Mouse (Mus musculus) CH12.LX (cell line): ENCODE results near the gene Mfsd4b1. TPM values are rescaled to one million over a fixed set of nuclear protein-coding genes. Genes with fewer than 3 reads are reported as not detected.

ENCODE experiments used
- DNase-seq: peaks from one replicate; pipeline ENCODE4 v3.0.0-alpha.2; 2013; ENCODE audit errors: extremely low read depth
- H3K27ac ChIP-seq: 2 replicates; pipeline ENCODE4 v1.5.1; 2012; ENCODE audit warnings: low read depth, mild to moderate bottlenecking, control low read depth, moderate library complexity; ENCODE audit not compliant: insufficient read depth
- H3K27me3 ChIP-seq: replicated peaks from 2 replicates; pipeline ENCODE3; 2012; ENCODE audit warnings: inconsistent platforms
- H3K36me3 ChIP-seq, 2 experiments: replicated peaks in 1 of 2; 2 replicates each; pipeline versions ENCODE3 to v1.6.1; 2012; ENCODE audit warnings: inconsistent platforms in 1 of 2, low read length in 1 of 2, mild to moderate bottlenecking in 1 of 2, mixed read lengths in 1 of 2, moderate library complexity in 1 of 2; ENCODE audit not compliant: control insufficient read depth in 1 of 2, insufficient read depth in 1 of 2
- H3K4me1 ChIP-seq, 2 experiments: 2 replicates each; pipeline ENCODE4 v1.6.1; 2012; ENCODE audit warnings: inconsistent platforms in 1 of 2, moderate library complexity in 1 of 2; ENCODE audit not compliant: insufficient read depth in 2 of 2, control insufficient read depth in 1 of 2
- H3K4me2 ChIP-seq: 2 replicates; pipeline ENCODE4 v1.6.1; 2012; ENCODE audit warnings: low read depth, mild to moderate bottlenecking, control low read depth; ENCODE audit not compliant: poor library complexity, insufficient read depth, severe bottlenecking
- H3K4me3 ChIP-seq, 3 experiments: fragments of 150-350 bp in 1 of 3; sonication (generic) in 1 of 3; replicated peaks in 1 of 3; 2 replicates each; pipeline versions ENCODE3 to v1.5.1; 2011 to 2012; ENCODE audit warnings: low read depth in 2 of 3, low read length in 2 of 3, mild to moderate bottlenecking in 2 of 3, moderate library complexity in 2 of 3, control low read depth in 1 of 3, improper control_type of control experiment in 1 of 3, inconsistent platforms in 1 of 3, mixed read lengths in 1 of 3; ENCODE audit not compliant: poor library complexity in 1 of 3
- H3K79me2 ChIP-seq: replicated peaks from 2 replicates; pipeline ENCODE4 v1.6.1; 2012; ENCODE audit warnings: mild to moderate bottlenecking, moderate library complexity; ENCODE audit not compliant: control insufficient read depth, poor library complexity, insufficient read depth, severe bottlenecking; ENCODE audit errors: extremely low read depth
- H3K9ac ChIP-seq: 2 replicates; pipeline ENCODE4 v1.6.1; 2012; ENCODE audit warnings: low read depth, mild to moderate bottlenecking, control low read depth, moderate library complexity; ENCODE audit not compliant: insufficient read depth
- H3K9me3 ChIP-seq: replicated peaks from 2 replicates; pipeline ENCODE3; 2012; ENCODE audit warnings: low read length, inconsistent platforms, mixed read lengths
- BHLHE40 ChIP-seq: IDR thresholded peaks from 2 replicates; pipeline ENCODE4 v1.6.1; 2011; ENCODE audit warnings: mild to moderate bottlenecking, low read depth, low read length, improper control_type of control experiment
- CHD2 ChIP-seq: IDR thresholded peaks from 2 replicates; pipeline ENCODE4 v1.6.1; 2011; ENCODE audit warnings: low read length, improper control_type of control experiment
- CTCF ChIP-seq, 2 experiments: IDR thresholded peaks in 1 of 2; conservative IDR thresholded peaks in 1 of 2; 2 replicates each; pipeline ENCODE4 v1.5.1; 2011 to 2012; ENCODE audit warnings: low read depth in 2 of 2, low read length in 2 of 2, improper control_type of control experiment in 1 of 2, inconsistent platforms in 1 of 2, mild to moderate bottlenecking in 1 of 2, moderate library complexity in 1 of 2
- E2F4 ChIP-seq: IDR thresholded peaks from 2 replicates; pipeline ENCODE4 v1.6.1; 2011; ENCODE audit warnings: low read depth, low read length, improper control_type of control experiment; ENCODE audit not compliant: insufficient replicate concordance
- EP300 ChIP-seq: IDR thresholded peaks from 2 replicates; pipeline ENCODE4 v1.6.1; 2011; ENCODE audit warnings: low read length, improper control_type of control experiment
- ETS1 ChIP-seq: conservative IDR thresholded peaks from 2 replicates; pipeline ENCODE4 v1.6.1; 2012; ENCODE audit warnings: low read depth, mild to moderate bottlenecking, inconsistent platforms, low read length, improper control_type of control experiment, moderate library complexity
- GABPA ChIP-seq: IDR thresholded peaks from 2 replicates; pipeline ENCODE4 v1.6.1; 2012; ENCODE audit warnings: low read depth, low read length, improper control_type of control experiment, inconsistent platforms; ENCODE audit not compliant: insufficient replicate concordance
- HCFC1 ChIP-seq: IDR thresholded peaks from 2 replicates; pipeline ENCODE4 v1.6.1; 2012; ENCODE audit warnings: low read depth, mild to moderate bottlenecking, inconsistent platforms, low read length, improper control_type of control experiment
- IRF4 ChIP-seq: IDR thresholded peaks from 2 replicates; pipeline ENCODE4 v1.6.1; 2014; ENCODE audit warnings: low read depth, mild to moderate bottlenecking, inconsistent platforms, low read length, improper control_type of control experiment
- JUN ChIP-seq: IDR thresholded peaks from 2 replicates; pipeline ENCODE4 v1.6.1; 2011; ENCODE audit warnings: low read depth, mild to moderate bottlenecking, low read length, improper control_type of control experiment, moderate library complexity; ENCODE audit not compliant: insufficient read depth
- KAT2A ChIP-seq: IDR thresholded peaks from 2 replicates; pipeline ENCODE4 v1.6.1; 2012; ENCODE audit warnings: low read length, improper control_type of control experiment, inconsistent platforms; ENCODE audit not compliant: insufficient replicate concordance
- MAFK ChIP-seq: IDR thresholded peaks from 2 replicates; pipeline ENCODE4 v1.6.1; 2011; ENCODE audit warnings: low read length, improper control_type of control experiment; ENCODE audit not compliant: insufficient replicate concordance
- MAX ChIP-seq: IDR thresholded peaks from 2 replicates; pipeline ENCODE4 v1.6.1; 2011; ENCODE audit warnings: low read length, improper control_type of control experiment
- MAZ ChIP-seq: IDR thresholded peaks from 2 replicates; pipeline ENCODE4 v1.6.1; 2012; ENCODE audit warnings: low read depth, mild to moderate bottlenecking, inconsistent platforms, low read length, improper control_type of control experiment, moderate library complexity
- MEF2A ChIP-seq: IDR thresholded peaks from 2 replicates; pipeline ENCODE4 v1.6.1; 2014; ENCODE audit warnings: low read depth, mild to moderate bottlenecking, inconsistent platforms, low read length, improper control_type of control experiment, borderline replicate concordance
- MXI1 ChIP-seq: IDR thresholded peaks from 2 replicates; pipeline ENCODE4 v1.6.1; 2011; ENCODE audit warnings: mild to moderate bottlenecking, low read depth, low read length, improper control_type of control experiment
- MYC ChIP-seq: IDR thresholded peaks from 2 replicates; pipeline ENCODE4 v1.6.1; 2011; ENCODE audit warnings: low read depth, mild to moderate bottlenecking, improper control_type of control experiment, low read length
- NELFE ChIP-seq: IDR thresholded peaks from 2 replicates; pipeline ENCODE4 v1.6.1; 2011; ENCODE audit warnings: low read depth, low read length, improper control_type of control experiment
- NRF1 ChIP-seq: IDR thresholded peaks from 2 replicates; pipeline ENCODE4 v1.6.1; 2014; ENCODE audit warnings: low read depth, mild to moderate bottlenecking, inconsistent platforms, low read length, improper control_type of control experiment, moderate library complexity
- PAX5 ChIP-seq: IDR thresholded peaks from 2 replicates; pipeline ENCODE4 v1.6.1; 2012; ENCODE audit warnings: low read length, inconsistent platforms, mixed read lengths
- POLR2A ChIP-seq: IDR thresholded peaks from 2 replicates; pipeline ENCODE4 v1.6.1; 2011; ENCODE audit warnings: low read depth, mild to moderate bottlenecking, improper control_type of control experiment, low read length
- POLR2AphosphoS2 ChIP-seq: IDR thresholded peaks from 2 replicates; pipeline ENCODE4 v1.6.1; 2011; ENCODE audit warnings: low read depth, low read length, improper control_type of control experiment
- RAD21 ChIP-seq: IDR thresholded peaks from 2 replicates; pipeline ENCODE4 v1.6.1; 2011; ENCODE audit warnings: low read depth, mild to moderate bottlenecking, low read length, improper control_type of control experiment, moderate library complexity
- RCOR1 ChIP-seq: conservative IDR thresholded peaks from 2 replicates; pipeline ENCODE4 v1.6.1; 2012; ENCODE audit warnings: low read depth, mild to moderate bottlenecking, inconsistent platforms, low read length, improper control_type of control experiment
- SIN3A ChIP-seq: IDR thresholded peaks from 2 replicates; pipeline ENCODE4 v1.6.1; 2012; ENCODE audit warnings: low read length, improper control_type of control experiment, inconsistent platforms
- SMC3 ChIP-seq: IDR thresholded peaks from 2 replicates; pipeline ENCODE4 v1.6.1; 2011; ENCODE audit warnings: low read depth, low read length, improper control_type of control experiment
- TBP ChIP-seq: conservative IDR thresholded peaks from 2 replicates; pipeline ENCODE4 v1.6.1; 2011; ENCODE audit warnings: low read depth, low read length, improper control_type of control experiment
- TCF12 ChIP-seq: IDR thresholded peaks from 2 replicates; pipeline ENCODE4 v1.6.1; 2014; ENCODE audit warnings: low read depth, mild to moderate bottlenecking, inconsistent platforms, low read length, improper control_type of control experiment
- UBTF ChIP-seq: IDR thresholded peaks from 2 replicates; pipeline ENCODE4 v1.6.1; 2012; ENCODE audit warnings: low read depth, mild to moderate bottlenecking, inconsistent platforms, low read length, improper control_type of control experiment, moderate library complexity
- USF1 ChIP-seq: IDR thresholded peaks from 2 replicates; pipeline ENCODE4 v1.6.1; 2014; ENCODE audit warnings: low read depth, mild to moderate bottlenecking, inconsistent platforms, low read length, improper control_type of control experiment
- USF2 ChIP-seq: conservative IDR thresholded peaks from 2 replicates; pipeline ENCODE4 v1.6.1; 2011; ENCODE audit warnings: low read depth, low read length, improper control_type of control experiment
- ZC3H11A ChIP-seq: IDR thresholded peaks from 2 replicates; pipeline ENCODE4 v1.6.1; 2012; ENCODE audit warnings: low read depth, mild to moderate bottlenecking, inconsistent platforms, low read length, improper control_type of control experiment
- ZKSCAN1 ChIP-seq: IDR thresholded peaks from 2 replicates; pipeline ENCODE4 v1.6.1; 2012; ENCODE audit warnings: low read depth, inconsistent platforms, low read length, improper control_type of control experiment, borderline replicate concordance
- ZMIZ1 ChIP-seq: IDR thresholded peaks from 2 replicates; pipeline ENCODE4 v1.6.1; 2012; ENCODE audit warnings: low read depth, mild to moderate bottlenecking, inconsistent platforms, low read length, improper control_type of control experiment
- ZNF384 ChIP-seq: IDR thresholded peaks from 2 replicates; pipeline ENCODE4 v1.6.1; 2012; ENCODE audit warnings: low read depth, low read length, improper control_type of control experiment, inconsistent platforms
- dilution Hi-C: fragments of 300-500 bp; cut with MboI; formaldehyde crosslinking; loops from 2 replicates; pipeline ENCODE4 v1.14.3; 2020; ENCODE audit warnings: low sequenced_read_pairs; ENCODE audit not compliant: extremely low pct_unique_long_range_greater_than_20kb, extremely low pct_ligation_motif_present
- in situ Hi-C: fragments of 300-500 bp; cut with MboI; formaldehyde crosslinking; loops from 3 replicates; pipeline ENCODE4 v1.14.3; 2019; ENCODE audit warnings: low sequenced_read_pairs, low pct_ligation_motif_present, low pct_unique_long_range_greater_than_20kb, mixed read lengths
- polyA plus RNA-seq: library from polyadenylated mRNA; unstranded; fragments of >175 nt; gene quantifications from 2 replicates; pipeline ENCODE4 v1.2.1, GENCODE M21; 2012; ENCODE audit warnings: low read depth; ENCODE audit not compliant: insufficient read length
- total RNA-seq, 2 experiments: library from RNA; depleted of rRNA; stranded (reverse); fragments of 300-350 nt in 1 of 2; fragments of >200 nt in 1 of 2; gene quantifications; 2 replicates each; pipeline ENCODE4 v1.2.3; 2012 to 2014

The Mfsd4b1 gene
- total and polyA plus RNA-seq, 3 experiments = not detected

DNA sequence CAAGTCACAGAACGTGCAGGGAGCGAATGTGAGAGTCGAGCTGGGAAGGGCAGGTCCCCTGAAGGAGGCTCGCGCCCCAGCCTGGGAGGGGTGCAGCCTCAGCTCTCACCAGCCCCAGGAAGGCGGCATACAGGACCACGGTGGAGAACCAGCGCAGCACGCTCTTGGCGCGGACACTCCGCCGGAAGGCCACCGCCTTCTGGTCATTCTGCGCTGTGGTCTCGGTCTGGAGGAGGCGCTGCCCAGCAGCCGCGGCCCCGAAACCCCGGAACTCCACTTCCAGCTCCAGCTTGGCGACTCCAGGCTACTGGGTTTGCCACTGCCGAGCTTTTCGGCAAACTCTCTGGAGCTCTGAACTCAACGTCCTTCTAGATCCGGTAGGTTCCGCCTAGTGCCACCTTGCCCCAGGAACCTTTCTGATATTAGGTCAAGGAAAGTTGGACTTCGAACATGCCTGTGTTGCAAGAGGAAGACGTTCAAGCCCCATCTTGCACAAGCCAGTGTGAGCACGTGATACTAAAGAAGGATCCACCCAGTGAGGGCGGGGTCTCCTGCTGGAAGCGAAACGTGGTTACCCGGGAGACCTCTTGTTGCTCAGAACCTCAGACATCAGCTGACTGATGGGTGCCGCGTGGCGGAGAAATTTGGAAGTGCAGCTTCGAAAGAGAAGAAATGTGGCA, 65.2 kb downstream of the Mfsd4b1 start, which contains the start of gene Mfsd4b3:
Gene Mfsd4b3, minus strand, starts transcription at position 393 of the 680 bp plus-strand sequence.
- DNase-seq = no peak
- Histone ChIP-seq H3K4me1 (peaks cover 0 to 3% of the 10 kb centered on the region in 2 experiments; a peak in 1 of 4 replicates), H3K27me3 (no peaks in the 10 kb centered on the region), H3K36me3 (no peaks in the 10 kb centered on the region), H3K27ac (no peak within 1 kb of the TSS), H3K4me3 (no peak within 1 kb of the TSS), H3K9me3 (no peaks in the 10 kb centered on the region), H3K9ac (no peak within 1 kb of the TSS), H3K79me2 (no peaks in the 10 kb centered on the region), H3K4me2 (no peak within 1 kb of the TSS)
- dilution Hi-C loops (no loop called here), in situ Hi-C loops (no loop called here)
- TF ChIP-seq ETS1 (no peak), POLR2A (no peak), IRF4 (peak; percentile 52; the same call in 1 of the 2 replicates), SIN3A (0 out of 2 replicates have a peak, but pooled peaks have one; percentile 30), USF1 (peak; percentile 47), JUN (no peak), ZKSCAN1 (no peak), TBP (no peak), EP300 (no peak), RAD21 (peak; percentile 42), MAX (peak; percentile 78), USF2 (no peak; the same call in 1 of the 2 replicates), CHD2 (no peak), GABPA (no peak), UBTF (no peak), POLR2AphosphoS2 (no peak), NELFE (no peak), MAFK (no peak), HCFC1 (no peak), RCOR1 (no peak), MYC (no peak), MEF2A (no peak), MAZ (no peak), NRF1 (no peak), ZMIZ1 (no peak), CTCF (conservative IDR thresholded peaks at IDR 0.05 in 1 of 2, IDR thresholded peaks at IDR 0.05 in 1 of 2; ENCODE audit: low read depth in 2 of 2, low read length in 2 of 2) (peak in 1 of 2 experiments; percentile 60; a peak in 2 of 4 replicates), PAX5 (no peak), BHLHE40 (peak; percentile 66), ZNF384 (no peak), SMC3 (peak; percentile 54), ZC3H11A (no peak), KAT2A (no peak), E2F4 (no peak), MXI1 (0 out of 2 replicates have a peak, but pooled peaks have one; percentile 35), TCF12 (no peak)
